Mouse (Mus musculus): Measurements from ENCODE around the gene Cdc42ep4. TPM values are rescaled to one million over a fixed set of nuclear protein-coding genes. Genes with fewer than 3 reads are reported as not detected.
A peak's percentile ranks its signal among the peaks of the same experiment; 100 is the strongest.

The Cdc42ep4 gene
- polyA plus RNA-seq, 1 experiment from 2014 or later = 91.4 TPM

GRCm38 (mm10) chr11:113739213-113739612 is 12.5 kb downstream of the Cdc42ep4 start:
- DNase-seq (ENCODE audit: low spot score) = no peak
- WGBS = 91% methylated on average over 8 of the region's 8 CpGs
- Histone ChIP-seq H3K27me3 (ENCODE audit: low read depth, poor library complexity, severe bottlenecking) (no peaks in the 10 kb centered on the region), H3K36me3 (peaks cover 80% of the 10 kb centered on the region), H3K4me3 (no peak overlapping the region), H3K27ac (replicated peaks) (no peak overlapping the region), H3K9me3 (replicated peaks) (peaks cover 16% of the 10 kb centered on the region; the same call in 1 of the 2 replicates), H3K4me1 (peaks cover 53% of the 10 kb centered on the region)

DNA sequence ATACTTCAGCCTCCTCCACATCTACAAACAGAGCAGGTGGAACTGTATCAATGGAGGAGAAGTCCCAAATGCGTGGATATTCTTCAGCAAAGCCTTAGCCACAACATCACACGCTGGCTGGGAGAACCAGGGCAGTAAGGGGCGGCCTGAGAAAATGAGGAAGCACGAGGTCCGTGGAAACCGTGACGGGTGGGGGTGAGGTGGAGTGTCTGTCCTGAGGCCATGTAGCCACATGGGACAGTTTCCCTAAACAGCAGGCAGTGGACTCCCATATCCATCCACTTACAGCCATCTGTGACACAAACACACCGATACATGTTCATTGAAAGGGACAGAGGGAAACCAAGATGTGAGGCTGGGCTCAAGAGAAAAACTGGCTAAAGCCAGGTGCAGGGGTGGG is 13.8 kb downstream of the Cdc42ep4 start:
- no peak overlapping the region for H3K4me3 ChIP-seq
- H3K9me3 ChIP-seq (replicated peaks) = peaks cover 10% of the 10 kb centered on the region; the same call in 1 of the 2 replicates
- no peaks in the 10 kb centered on the region for H3K27me3 ChIP-seq (ENCODE audit: low read depth, poor library complexity, severe bottlenecking)
- 87% methylated on average over 8 of the region's 8 CpGs for WGBS
- H3K27ac ChIP-seq (replicated peaks) = no peak overlapping the region
- no peak for DNase-seq (ENCODE audit: low spot score)
- H3K4me1 ChIP-seq = peaks cover 65% of the 10 kb centered on the region
- H3K36me3 ChIP-seq = peaks cover 67% of the 10 kb centered on the region

DNA sequence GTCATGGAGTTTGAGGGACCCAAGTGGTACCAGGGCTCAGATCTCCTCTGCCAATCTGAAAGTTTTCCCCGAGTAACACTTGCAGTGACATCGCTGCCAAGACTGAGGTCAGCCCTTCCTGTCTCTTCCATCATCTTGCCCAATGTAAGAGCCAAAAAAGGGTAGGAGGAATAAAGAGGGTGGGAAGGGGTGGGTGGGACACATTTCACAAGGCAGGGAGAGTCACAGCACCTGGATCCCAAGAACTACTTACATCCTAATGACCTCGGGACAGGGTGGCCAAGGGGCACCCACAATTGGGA is 14.2 kb downstream of the Cdc42ep4 start:
- no peak overlapping the region for H3K27ac ChIP-seq (replicated peaks)
- H3K9me3 ChIP-seq (replicated peaks) = peaks cover 6% of the 10 kb centered on the region; the same call in 1 of the 2 replicates
- H3K27me3 ChIP-seq (ENCODE audit: low read depth, poor library complexity, severe bottlenecking) = no peaks in the 10 kb centered on the region
- H3K4me1 ChIP-seq = peaks cover 65% of the 10 kb centered on the region
- 93% methylated on average over 3 of the region's 3 CpGs for WGBS
- H3K4me3 ChIP-seq = no peak overlapping the region
- DNase-seq (ENCODE audit: low spot score) = no peak
- peaks cover 62% of the 10 kb centered on the region for H3K36me3 ChIP-seq

DNA sequence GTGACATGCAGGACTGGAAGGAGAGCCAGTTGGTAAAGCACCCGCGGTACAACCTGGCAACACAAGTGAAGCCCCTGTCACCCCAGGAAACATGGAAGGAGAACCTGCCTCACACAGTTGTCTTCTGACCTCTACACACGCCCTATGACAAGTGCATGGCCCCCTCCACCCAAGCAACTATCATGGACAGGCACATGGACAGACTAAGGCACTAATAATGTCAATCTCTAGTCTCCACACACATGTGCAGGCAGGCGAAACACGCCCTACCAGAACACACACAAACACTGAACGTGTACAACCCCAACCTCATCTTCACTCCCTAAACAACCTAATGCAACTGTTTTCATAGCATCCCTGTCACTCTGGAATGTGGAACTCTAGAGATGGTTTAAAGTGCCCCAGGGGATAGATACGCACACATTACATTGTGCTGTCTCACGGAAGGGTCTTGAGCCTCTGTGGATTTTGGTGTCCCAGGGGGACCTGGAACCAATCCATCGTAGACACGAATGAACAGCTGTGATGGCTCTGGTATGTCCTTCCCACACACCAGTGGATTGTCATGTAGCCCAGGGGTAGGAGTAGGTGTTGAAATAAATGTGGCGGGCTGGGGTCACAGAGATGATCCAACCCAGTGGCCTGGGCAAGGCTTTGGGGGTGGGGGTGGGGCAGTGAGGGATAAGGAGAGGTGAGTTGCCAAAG is 14.7 kb downstream of the Cdc42ep4 start:
- Histone ChIP-seq H3K9me3 (replicated peaks) (0 out of 2 replicates have a peak, but pooled peaks cover 2% of the 10 kb centered on the region), H3K27ac (replicated peaks) (no peak overlapping the region), H3K4me3 (no peak overlapping the region), H3K36me3 (peaks cover 62% of the 10 kb centered on the region), H3K27me3 (ENCODE audit: low read depth, poor library complexity, severe bottlenecking) (no peaks in the 10 kb centered on the region), H3K4me1 (peaks cover 65% of the 10 kb centered on the region)
- no peak for DNase-seq (ENCODE audit: low spot score)
- 92% methylated on average over 11 of the region's 11 CpGs for WGBS

- WGBS = 85% methylated on average over 6 of the region's 6 CpGs
- peaks cover 49% of the 10 kb centered on the region for H3K36me3 ChIP-seq
- H3K4me1 ChIP-seq = peaks cover 75% of the 10 kb centered on the region
- H3K4me3 ChIP-seq = no peak overlapping the region
- H3K27ac ChIP-seq (replicated peaks) = no peak overlapping the region
- no peaks in the 10 kb centered on the region for H3K27me3 ChIP-seq (ENCODE audit: low read depth, poor library complexity, severe bottlenecking)
- DNase-seq (ENCODE audit: low spot score) = no peak
- H3K9me3 ChIP-seq (replicated peaks) = no peaks in the 10 kb centered on the region
These were observed 16.5 kb downstream of the Cdc42ep4 start for GRCm38 (mm10) chr11:113735151-113735550.

DNA sequence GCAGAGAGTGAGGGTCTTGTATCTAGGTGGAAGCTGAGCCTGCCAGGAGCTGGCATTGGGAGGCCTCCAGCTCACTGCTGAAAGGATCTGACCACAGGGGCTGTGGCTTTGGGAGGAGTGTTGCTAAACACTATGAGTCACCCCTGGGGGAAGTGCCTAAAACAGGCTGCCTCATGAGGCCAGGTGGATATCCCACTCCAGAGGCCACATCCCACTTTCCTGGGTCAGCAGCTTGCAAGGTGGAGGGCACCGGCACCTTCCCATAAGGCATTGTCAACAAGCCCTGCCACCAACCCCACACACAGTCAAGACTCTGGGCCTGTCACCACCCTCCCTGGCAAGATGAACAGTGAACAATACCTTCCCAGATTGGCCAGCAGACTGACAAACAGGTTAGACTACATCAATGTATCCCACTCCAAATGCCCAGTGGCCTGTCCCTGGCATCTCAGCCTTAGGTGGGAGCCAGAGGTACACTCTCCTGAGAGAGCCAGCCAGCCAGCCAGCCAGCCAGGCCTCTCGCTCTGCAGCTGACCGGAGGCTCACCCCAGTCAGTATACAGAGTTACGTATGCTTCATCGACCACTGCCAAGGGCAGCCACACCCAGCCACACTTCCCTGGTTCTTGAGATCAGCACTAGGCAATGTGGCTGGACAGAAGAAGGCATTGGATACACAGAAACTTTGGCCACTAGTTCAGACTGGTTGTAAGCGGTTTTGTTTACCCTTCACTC is 17.9 kb downstream of the Cdc42ep4 start:
- H3K27ac ChIP-seq (replicated peaks) = 0 out of 2 replicates have a peak overlapping the region, but pooled peaks have one; percentile 34
- no peaks in the 10 kb centered on the region for H3K27me3 ChIP-seq (ENCODE audit: low read depth, poor library complexity, severe bottlenecking)
- no peaks in the 10 kb centered on the region for H3K9me3 ChIP-seq (replicated peaks)
- 78% methylated on average over 6 of the region's 6 CpGs for WGBS
- H3K4me3 ChIP-seq = no peak overlapping the region
- no peak for DNase-seq (ENCODE audit: low spot score)
- H3K4me1 ChIP-seq = peaks cover 68% of the 10 kb centered on the region
- peaks cover 51% of the 10 kb centered on the region for H3K36me3 ChIP-seq

DNA sequence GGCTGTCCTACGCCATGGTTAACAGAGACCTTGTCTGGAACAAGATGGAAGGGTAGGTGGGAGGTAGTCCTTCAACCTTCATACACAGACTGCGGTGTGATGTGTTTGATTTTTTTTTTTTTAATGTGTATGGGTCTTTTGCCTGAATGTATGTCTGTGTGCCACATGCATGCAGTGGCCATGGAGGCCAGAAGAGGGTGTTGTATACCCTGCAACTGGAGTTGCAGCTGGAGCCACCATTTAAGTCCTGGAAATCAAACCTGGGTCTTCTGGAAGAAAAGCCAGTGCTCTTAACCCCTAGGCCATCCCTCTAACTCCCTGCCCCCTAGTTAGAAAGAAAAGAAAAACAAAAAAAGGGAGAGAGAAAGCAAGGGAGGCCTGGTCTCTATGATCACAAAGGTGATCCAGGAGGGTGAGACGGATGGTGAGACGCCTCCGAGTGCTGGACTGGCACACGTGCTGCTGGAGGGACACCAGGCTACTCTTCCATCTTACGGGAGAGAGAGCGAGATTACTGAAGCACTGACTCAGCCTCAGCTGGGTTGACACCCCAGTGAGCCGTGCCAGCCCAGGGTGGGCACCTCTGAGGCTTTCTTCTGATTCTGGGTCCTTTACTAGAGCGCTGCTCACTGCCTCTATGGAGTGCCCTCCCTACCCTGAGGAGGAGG is 19.6 kb downstream of the Cdc42ep4 start:
- Histone ChIP-seq H3K4me1 (peaks cover 54% of the 10 kb centered on the region), H3K36me3 (peaks cover 54% of the 10 kb centered on the region)

DNA sequence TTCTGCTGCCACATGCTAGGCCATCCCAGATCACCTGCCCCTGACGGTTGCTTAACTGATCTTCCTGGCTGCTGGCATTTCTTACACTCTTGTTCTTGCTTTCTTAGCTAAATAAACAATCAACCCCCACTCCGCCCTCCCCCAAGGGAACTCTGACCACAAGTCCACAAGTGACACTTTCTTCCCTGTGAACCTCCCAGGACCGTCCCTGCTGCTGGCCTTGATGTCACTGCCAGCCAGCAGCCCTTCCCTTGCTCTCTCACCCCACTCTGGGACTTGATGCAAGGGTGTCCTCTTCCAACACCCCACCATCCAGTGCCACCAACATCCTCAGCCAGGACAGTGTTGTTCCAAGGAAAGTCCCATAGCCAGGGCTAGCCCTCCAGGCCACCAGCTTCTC is 20.8 kb downstream of the Cdc42ep4 start:
- Histone ChIP-seq H3K27ac (replicated peaks) (0 out of 2 replicates have a peak overlapping the region, but pooled peaks have one; percentile 6), H3K36me3 (peaks cover 58% of the 10 kb centered on the region), H3K27me3 (ENCODE audit: low read depth, poor library complexity, severe bottlenecking) (no peaks in the 10 kb centered on the region), H3K9me3 (replicated peaks) (no peaks in the 10 kb centered on the region), H3K4me1 (peaks cover 50% of the 10 kb centered on the region), H3K4me3 (no peak overlapping the region)
- WGBS = 68% methylated on average over 3 of the region's 3 CpGs
- no peak for DNase-seq (ENCODE audit: low spot score)

More for the DNA sequence above, 19.6 kb downstream of the Cdc42ep4 start:
- 94% methylated on average over 10 of the region's 10 CpGs for WGBS
- no peaks in the 10 kb centered on the region for H3K9me3 ChIP-seq (replicated peaks)
- H3K4me3 ChIP-seq = no peak overlapping the region
- DNase-seq (ENCODE audit: low spot score) = no peak
- no peak overlapping the region for H3K27ac ChIP-seq (replicated peaks)
- no peaks in the 10 kb centered on the region for H3K27me3 ChIP-seq (ENCODE audit: low read depth, poor library complexity, severe bottlenecking)

DNA sequence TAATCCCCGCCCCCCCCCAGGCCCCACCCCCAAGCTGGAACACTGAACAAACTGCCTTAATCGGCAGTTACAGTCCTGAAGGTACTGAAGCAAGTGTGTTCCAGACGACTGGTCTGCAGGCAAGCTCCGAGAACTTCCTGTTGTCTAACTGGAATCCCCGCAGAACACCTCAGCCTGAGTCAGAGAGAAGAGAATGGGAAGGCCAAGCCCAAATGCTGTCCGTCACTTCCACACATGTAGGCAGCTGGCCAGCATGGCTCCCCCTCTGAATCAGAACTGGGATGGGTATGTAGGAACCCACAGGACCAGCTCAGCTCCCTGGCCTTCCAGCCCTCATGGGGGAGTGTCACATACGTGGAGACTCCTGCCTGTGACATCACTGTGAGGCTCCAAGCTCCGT is 21.8 kb downstream of the Cdc42ep4 start:
- Histone ChIP-seq H3K36me3 (peaks cover 62% of the 10 kb centered on the region), H3K4me3 (no peak overlapping the region), H3K4me1 (peaks cover 47% of the 10 kb centered on the region), H3K27me3 (ENCODE audit: low read depth, poor library complexity, severe bottlenecking) (no peaks in the 10 kb centered on the region), H3K9me3 (replicated peaks) (no peaks in the 10 kb centered on the region), H3K27ac (replicated peaks) (no peak overlapping the region)
- 73% methylated on average over 8 of the region's 8 CpGs for WGBS
- DNase-seq (ENCODE audit: low spot score) = no peak

- no peak overlapping the region for H3K27ac ChIP-seq (replicated peaks)
- 82% methylated on average over 21 of the region's 21 CpGs for WGBS
- no peaks in the 10 kb centered on the region for H3K27me3 ChIP-seq (ENCODE audit: low read depth, poor library complexity, severe bottlenecking)
- peaks cover 69% of the 10 kb centered on the region for H3K36me3 ChIP-seq
- H3K9me3 ChIP-seq (replicated peaks) = no peaks in the 10 kb centered on the region
- no peak overlapping the region for H3K4me3 ChIP-seq
- peaks cover 40% of the 10 kb centered on the region for H3K4me1 ChIP-seq
- no peak for DNase-seq (ENCODE audit: low spot score)
These were observed 22.4 kb downstream of the Cdc42ep4 start for GRCm38 (mm10) chr11:113729239-113729638.

DNA sequence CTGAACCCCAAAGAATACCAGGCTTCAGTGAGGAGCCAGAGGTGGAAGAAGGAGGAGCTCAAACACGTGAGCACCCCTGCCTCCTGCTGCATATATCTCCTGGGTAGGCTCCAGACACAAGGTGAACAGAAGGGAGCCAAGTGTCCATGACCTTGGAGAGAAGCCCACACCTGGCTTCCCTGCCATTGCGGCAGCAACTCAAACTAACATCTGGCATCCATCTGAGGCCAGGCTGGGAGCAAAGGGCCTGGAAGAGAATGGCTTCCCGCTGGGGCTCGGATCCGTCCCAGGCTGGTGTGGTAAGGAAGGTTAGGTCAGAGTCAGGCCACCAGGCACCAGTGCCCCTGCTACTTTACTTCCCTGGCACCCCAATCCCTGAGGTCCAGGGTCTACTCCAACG is 23.7 kb downstream of the Cdc42ep4 start:
- Histone ChIP-seq H3K36me3 (peaks cover 81% of the 10 kb centered on the region), H3K27me3 (ENCODE audit: low read depth, poor library complexity, severe bottlenecking) (no peaks in the 10 kb centered on the region), H3K4me3 (no peak overlapping the region), H3K4me1 (peaks cover 28% of the 10 kb centered on the region; the same call in 1 of the 2 replicates), H3K27ac (replicated peaks) (no peak overlapping the region), H3K9me3 (replicated peaks) (no peaks in the 10 kb centered on the region)
- WGBS = 82% methylated on average over 6 of the region's 6 CpGs
- DNase-seq (ENCODE audit: low spot score) = no peak

GRCm38 (mm10) chr11:113726994-113727888 is 24.4 kb downstream of the Cdc42ep4 start:
- no peaks in the 10 kb centered on the region for H3K27me3 ChIP-seq (ENCODE audit: low read depth, poor library complexity, severe bottlenecking)
- no peak overlapping the region for H3K4me3 ChIP-seq
- H3K9me3 ChIP-seq (replicated peaks) = no peaks in the 10 kb centered on the region
- H3K4me1 ChIP-seq = peaks cover 30% of the 10 kb centered on the region; the same call in 1 of the 2 replicates
- H3K27ac ChIP-seq (replicated peaks) = no peak overlapping the region
- peaks cover 82% of the 10 kb centered on the region for H3K36me3 ChIP-seq
- no peak for DNase-seq (ENCODE audit: low spot score)
- 85% methylated on average over 14 of the region's 14 CpGs for WGBS
